Mouse (Mus musculus) gonadal fat pad, adult 2 months (tissue): ENCODE measurements around the gene Nelfa. TPM values are rescaled to one million over a fixed set of nuclear protein-coding genes. Genes with fewer than 3 reads are reported as not detected.
"Not testable (repeated sequence)": the region's sequence is repeated elsewhere in the genome, so short reads cannot be mapped to it uniquely, and the experiment has no call there.

Source experiments
- DNase-seq: peaks from one replicate; pipeline ENCODE4 v3.0.0-alpha.2; 2012; ENCODE audit warnings: low read depth
- polyA plus RNA-seq: library from polyadenylated mRNA; depleted of rRNA; stranded (reverse); fragments of >200 nt; gene quantifications from 2 replicates; pipeline ENCODE4 v1.2.3, GENCODE M21; 2012; rRNA removed

Nelfa gene
- 27.6 and 28.5 TPM in 2 replicates for polyA plus RNA-seq

DNA sequence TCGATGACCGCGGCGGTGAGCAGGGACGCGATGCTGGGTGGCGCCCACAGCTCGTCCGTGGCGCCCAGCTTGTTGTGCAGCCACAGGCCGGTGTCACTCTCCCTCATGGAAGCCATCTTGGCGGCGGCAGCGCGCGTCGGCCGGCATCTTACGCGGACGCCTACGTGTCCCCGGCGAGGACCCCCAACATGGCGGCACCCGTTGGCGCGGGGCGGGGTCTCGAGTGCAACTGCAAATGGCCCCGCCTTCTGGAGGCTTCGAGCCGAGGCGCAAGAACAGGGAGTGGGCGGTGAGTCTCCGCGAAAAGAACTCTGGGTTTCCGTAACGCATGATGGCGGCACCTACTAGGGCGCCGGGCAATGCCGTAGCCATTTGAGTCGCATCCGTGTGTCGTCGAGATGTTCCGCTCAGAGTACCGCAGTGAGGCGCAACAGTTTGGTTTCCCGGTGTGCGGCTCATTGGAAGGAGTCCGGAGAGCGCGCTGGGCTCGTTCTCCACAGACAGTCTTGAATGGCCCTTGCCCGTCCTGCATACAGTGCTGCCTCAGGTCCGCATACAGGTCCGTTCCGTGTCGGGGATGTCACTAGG lies at the start of gene Nelfa:
Gene Nelfa, minus strand, starts transcription at position 294 of the 588 bp plus-strand sequence.
- DNase-seq = peak; percentile 78

GRCm38 (mm10) chr5:33983309-33984121 lies 47.3 kb upstream of the Nelfa start, which contains the start of gene Gm1673:
Gm1673 (plus strand) TSS chr5:33983433.
- no peak for DNase-seq

- DNase-seq = no peak
Measured at GRCm38 (mm10) chr5:33982731-33983259, 46.6 kb upstream of the Nelfa start.

DNA sequence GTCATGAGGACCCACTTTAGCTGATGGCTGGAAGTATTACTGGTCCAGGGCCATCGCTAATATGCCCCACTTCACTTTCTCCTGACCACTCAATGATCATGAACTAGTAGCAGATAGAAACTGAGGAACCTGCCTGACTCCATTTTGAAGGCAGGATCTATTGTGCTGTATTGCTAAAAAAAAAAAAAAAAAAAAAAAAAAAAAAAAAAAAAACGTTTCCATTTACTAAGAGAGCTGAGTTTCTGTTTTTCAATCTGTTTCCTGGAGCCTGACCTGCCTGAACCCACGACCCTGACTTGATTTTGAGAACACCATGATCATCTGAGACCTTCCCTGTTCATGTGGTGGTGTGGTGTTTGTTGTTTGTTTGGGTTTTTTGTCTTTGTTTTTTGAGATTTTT lies 40.1 kb upstream of the Nelfa start:
- DNase-seq = no peak

DNA sequence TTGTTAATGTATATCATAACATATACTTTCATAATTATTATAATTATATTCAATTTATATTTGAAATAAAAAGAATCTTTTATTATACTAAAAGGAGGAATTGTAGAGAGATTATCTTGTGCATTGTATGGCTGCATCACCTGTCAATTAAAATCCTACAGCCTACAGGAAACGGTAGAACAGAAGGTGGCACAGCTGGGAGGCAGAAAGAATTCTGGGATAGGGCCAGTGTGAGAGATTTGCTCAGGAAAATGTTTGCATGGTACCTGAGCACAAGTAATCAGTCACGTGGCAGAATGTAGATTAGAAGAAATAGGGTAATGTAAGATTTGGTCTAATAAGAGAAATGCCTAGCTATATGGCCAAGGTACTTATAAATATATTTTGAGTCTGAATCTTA lies 38.5 kb upstream of the Nelfa start:
- DNase-seq = no peak

DNA sequence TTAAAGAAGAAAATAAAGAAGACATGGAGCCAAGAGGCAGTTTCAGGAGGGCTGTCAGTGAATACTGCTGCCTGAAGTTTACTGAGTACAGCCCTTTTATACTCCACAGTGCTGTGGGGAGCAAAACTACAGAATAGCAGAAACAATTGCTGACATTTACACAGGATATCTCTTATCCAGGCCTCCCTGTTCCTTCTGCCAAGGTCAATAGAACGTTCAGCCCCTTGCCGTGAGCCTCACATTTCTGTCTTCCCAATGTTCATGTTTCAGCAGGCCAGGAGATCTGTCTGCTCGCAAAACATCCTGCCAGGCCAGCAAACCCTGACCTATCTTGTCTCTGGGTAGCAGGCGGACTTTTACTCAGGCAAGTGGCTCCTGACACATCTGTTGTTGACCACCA lies 23.2 kb upstream of the Nelfa start:
- no peak for DNase-seq

DNA sequence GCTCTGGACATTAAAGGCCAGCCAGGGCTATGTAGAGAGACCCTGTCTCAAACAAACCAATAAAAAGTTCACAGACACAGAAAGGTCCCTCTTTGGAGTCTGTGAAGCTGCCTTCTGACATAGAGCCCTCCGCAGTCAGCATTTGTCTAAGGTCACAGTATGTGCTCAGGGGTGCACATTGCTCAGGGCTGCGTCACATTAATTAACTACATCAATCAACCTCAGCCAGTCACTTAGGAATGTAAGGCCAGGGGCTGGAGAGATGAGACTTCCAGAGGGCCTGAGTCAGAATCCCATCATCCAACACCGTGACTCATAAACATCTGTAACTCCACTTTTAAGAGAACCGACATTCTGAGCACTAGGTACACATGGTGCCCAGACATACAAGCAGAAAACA lies 19.7 kb upstream of the Nelfa start:
- no peak for DNase-seq

DNA sequence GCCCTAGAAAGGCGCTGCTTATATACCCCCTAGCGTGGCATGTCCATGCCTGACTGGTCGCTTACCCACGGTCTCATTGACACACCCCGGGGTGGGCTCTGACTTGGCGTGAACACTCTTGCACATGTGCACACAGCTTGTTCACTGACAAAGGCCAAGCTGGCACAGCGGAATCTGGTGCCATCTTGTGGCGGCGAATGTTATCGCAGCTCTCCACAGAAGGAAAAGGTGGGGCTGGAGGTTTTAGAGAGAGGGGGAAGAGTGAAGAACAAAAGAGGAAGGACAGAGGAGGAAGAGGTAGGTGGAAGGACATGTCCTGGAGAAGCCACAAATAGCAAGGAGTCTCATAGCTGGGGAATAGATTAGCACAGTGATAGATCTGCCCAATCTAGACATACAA lies 18.1 kb upstream of the Nelfa start:
- no peak for DNase-seq

GRCm38 (mm10) chr5:33953471-33954185 lies 17.4 kb upstream of the Nelfa start:
- DNase-seq = no peak

- DNase-seq = no peak
Measured at GRCm38 (mm10) chr5:33948314-33948713, 12.1 kb upstream of the Nelfa start.

DNA sequence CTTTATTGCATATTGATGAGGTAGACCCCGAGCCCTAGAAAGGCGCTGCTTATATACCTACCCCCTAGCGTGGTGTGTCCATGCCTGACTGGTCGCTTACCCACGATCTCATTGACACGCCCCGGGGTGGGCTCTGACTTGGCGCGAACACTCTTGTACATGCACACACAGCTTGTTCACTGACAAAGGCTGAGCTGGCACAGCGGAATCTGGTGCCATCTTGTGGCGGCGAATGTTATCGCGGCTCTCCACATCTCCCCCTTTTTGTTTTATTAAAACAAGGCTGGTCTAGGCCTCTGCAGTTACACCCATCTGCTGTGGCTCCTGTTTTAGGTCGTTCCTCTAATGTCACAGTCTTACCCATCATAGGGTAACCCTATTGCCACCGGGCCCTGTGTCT lies 10.8 kb upstream of the Nelfa start:
- not testable (repeated sequence) for DNase-seq

DNA sequence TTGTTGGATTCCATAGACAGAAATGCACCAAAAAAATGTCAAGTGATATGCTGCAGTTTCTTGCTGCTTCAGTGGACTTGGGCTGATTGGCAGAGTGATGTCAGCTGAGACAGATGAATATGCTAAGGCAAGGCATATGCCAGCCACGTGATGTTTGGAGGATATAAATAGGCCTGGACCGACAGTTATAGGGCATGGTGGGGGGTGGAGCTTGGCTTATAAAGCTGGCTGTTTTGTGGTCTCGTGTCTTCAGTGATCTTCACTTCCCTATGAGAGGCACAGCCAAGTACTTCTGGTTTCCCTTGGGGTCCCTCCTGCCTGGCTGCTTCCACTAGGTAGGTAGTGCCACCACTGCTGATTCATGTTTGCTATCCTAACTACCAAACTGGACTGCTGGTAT lies 2.2 kb upstream of the Nelfa start:
- no peak for DNase-seq

GRCm38 (mm10) chr5:33937230-33937629 lies 1.0 kb upstream of the Nelfa start:
- no peak for DNase-seq

GRCm38 (mm10) chr5:33935700-33936111 lies 507 bp downstream of the Nelfa start:
- DNase-seq = no peak

GRCm38 (mm10) chr5:33934877-33935276 lies 1.3 kb downstream of the Nelfa start:
- DNase-seq = no peak

- no peak for DNase-seq
Measured at GRCm38 (mm10) chr5:33934081-33934480, 2.1 kb downstream of the Nelfa start.

DNA sequence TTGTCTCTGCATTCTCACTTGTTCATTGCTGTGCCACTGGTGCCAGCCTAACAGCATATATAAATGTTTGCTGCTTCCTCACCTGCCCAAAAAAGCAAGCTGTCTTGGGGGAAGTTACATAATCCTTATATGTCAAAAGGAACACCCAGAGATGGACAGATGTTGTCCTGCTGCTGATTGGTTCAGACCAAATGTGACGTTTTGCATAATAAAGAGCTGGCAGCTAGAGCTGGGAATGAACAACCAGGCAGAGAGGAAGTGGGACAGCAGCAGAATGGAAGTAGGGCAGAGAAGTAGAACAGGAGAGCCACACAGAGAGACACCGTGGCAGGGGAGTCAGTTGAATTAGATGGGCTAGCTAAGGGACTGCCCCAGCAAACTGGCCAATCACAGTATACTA lies 3.8 kb downstream of the Nelfa start:
- no peak for DNase-seq

DNA sequence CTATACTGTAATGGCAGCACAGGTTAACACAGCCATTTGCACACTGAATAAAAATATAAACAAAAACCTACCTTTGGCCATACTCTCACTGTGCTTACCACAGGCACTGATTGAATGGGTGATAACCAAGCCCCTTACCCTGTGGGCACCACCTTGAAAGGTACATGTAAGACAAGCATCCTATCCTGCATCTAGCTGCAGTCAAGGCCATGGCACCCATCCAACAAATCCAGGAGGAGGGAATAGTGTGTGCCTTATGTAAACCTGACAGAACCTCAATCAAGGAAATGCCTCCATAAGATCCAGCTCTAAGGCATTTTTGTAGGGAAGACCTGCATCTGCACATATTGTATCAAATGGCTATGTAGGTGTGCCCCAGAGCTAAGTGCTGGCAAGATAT lies 10.0 kb downstream of the Nelfa start:
- DNase-seq = no peak

DNA sequence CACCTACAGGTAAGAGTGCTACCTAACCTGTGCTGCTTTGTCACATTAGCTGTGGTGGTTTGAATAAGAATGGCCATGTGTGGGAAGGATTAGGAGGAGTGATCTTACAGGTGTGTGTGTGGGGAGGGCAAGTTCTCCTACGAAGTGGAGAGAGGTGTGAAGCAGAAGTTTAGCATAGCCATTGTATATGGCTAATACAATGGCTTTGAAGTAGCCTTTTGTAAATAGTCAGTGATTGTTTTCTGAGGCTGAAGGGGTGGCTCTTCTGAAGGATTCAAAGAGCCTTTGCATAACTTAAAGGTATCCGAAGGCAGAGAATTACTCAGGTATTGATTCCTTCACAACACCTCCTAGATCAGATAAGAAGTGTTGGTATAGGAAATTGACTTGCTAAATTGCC lies 13.6 kb downstream of the Nelfa start:
- no peak for DNase-seq

- DNase-seq = no peak
Measured at GRCm38 (mm10) chr5:33921486-33922235, 14.6 kb downstream of the Nelfa start.

DNA sequence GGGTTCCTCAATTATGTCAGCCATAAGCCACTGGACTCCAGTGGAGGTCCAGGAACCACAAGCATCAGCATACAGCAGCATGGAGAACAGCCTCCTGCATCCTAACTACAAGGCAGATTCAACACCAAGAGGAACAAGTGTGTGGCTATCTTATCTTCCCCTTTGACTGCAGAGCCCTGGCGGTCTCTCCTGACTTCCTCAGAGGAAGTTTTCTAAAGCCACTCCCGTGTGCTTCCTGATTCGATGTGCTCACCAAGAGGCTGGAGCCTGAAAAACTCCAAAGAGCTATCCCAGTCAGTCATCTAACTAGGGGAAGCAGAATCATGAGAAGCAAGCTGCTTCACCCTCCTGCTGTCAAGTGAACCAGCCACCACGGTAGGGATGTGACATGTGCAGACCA lies 15.3 kb downstream of the Nelfa start:
- DNase-seq = no peak

GRCm38 (mm10) chr5:33920037-33920436 lies 16.2 kb downstream of the Nelfa start:
- no peak for DNase-seq
